Mouse (Mus musculus) heart, postnatal 0 days (tissue): ENCODE measurements around the gene Cdkal1. TPM values are rescaled to one million over a fixed set of nuclear protein-coding genes. Genes with fewer than 3 reads are reported as not detected.

ENCODE experiments used
- ATAC-seq: fragments of 200-750 bp; cut with Nextera tagmentation; 2 replicates; pipeline ENCODE4 v1.8.0; 2017; ENCODE audit warnings: low read depth, moderate number of reproducible peaks, moderate library complexity; ENCODE audit not compliant: insufficient read depth
- DNase-seq: peaks from one replicate; pipeline ENCODE4 v3.0.0-alpha.2; 2016; ENCODE audit warnings: low spot score
- H3K27ac ChIP-seq: fragments of 300-500 bp; sonication (generic); 2 replicates; pipeline ENCODE4 v1.5.1; 2014; ENCODE audit warnings: low read depth, mild to moderate bottlenecking
- H3K27me3 ChIP-seq: fragments of 300-500 bp; sonication (generic); 2 replicates; pipeline ENCODE4 v1.6.1; 2014; ENCODE audit warnings: low read length, mixed read lengths; ENCODE audit not compliant: control insufficient read depth, insufficient read depth
- H3K36me3 ChIP-seq: fragments of 300-500 bp; sonication (generic); replicated peaks from 2 replicates; pipeline ENCODE4 v1.6.1; 2014; ENCODE audit warnings: low read length, mixed read lengths; ENCODE audit not compliant: control insufficient read depth, insufficient read depth
- H3K4me1 ChIP-seq: fragments of 300-500 bp; sonication (generic); 2 replicates; pipeline ENCODE4 v1.6.1; 2014; ENCODE audit warnings: antibody characterized with exemption; ENCODE audit not compliant: control insufficient read depth, insufficient read depth
- H3K4me2 ChIP-seq: fragments of 300-500 bp; sonication (generic); 2 replicates; pipeline ENCODE4 v1.6.1; 2014; ENCODE audit warnings: low read depth, mild to moderate bottlenecking, low read length, moderate library complexity
- H3K4me3 ChIP-seq: fragments of 300-500 bp; sonication (generic); 2 replicates; pipeline ENCODE4 v1.5.1; 2014; ENCODE audit warnings: low read depth, low read length
- H3K9ac ChIP-seq: fragments of 300-500 bp; sonication (generic); replicated peaks from 2 replicates; pipeline ENCODE4 v1.6.1; 2014; ENCODE audit warnings: low read depth, low read length, mixed read lengths
- H3K9me3 ChIP-seq: fragments of 300-500 bp; sonication (generic); replicated peaks from 2 replicates; pipeline ENCODE4 v1.6.1; 2016; ENCODE audit warnings: low read length; ENCODE audit not compliant: control insufficient read depth
- CTCF ChIP-seq: IDR thresholded peaks from 2 replicates; pipeline ENCODE4 v1.5.1; 2016; ENCODE audit warnings: antibody characterized with exemption, control low read depth, low read depth
- EP300 ChIP-seq: IDR thresholded peaks from 2 replicates; pipeline ENCODE4 v1.6.1; 2016; ENCODE audit warnings: antibody characterized with exemption, low read depth
- WGBS: fragments of 180-500 bp; shearing (Covaris S2); extraction: QIAGEN DNeasy Blood & Tissue Kit; methylation state at CpG from one replicate; pipeline ENCODE4 v1.1.7; 2014; 5-methylcytosine and 5-hydroxymethylcytosine counted together
- polyA plus RNA-seq: library from polyadenylated mRNA; unstranded; fragments of >200 nt; fragmentation: Nextera tagmentation; extraction: Ambion mirVana; gene quantifications from 2 replicates; pipeline ENCODE4 v1.2.1, GENCODE M21; 2015
- total RNA-seq: library from RNA; depleted of rRNA; stranded (reverse); fragments of >200 nt; gene quantifications from 2 replicates; pipeline ENCODE4 v1.2.3, GENCODE M21; 2014; ENCODE audit warnings: low replicate concordance

Cdkal1 gene
- total and polyA plus RNA-seq, 2 experiments from 2014 or later, result 9.6 to 17.6 TPM

GRCm38 (mm10) chr13:29804034-29804433 is 51.4 kb downstream of the Cdkal1 start:
- Histone ChIP-seq H3K36me3 (no peaks in the 10 kb centered on the region), H3K4me3 (no peak overlapping the region)
- no peak for TF ChIP-seq EP300
- no peak for TF ChIP-seq CTCF

GRCm38 (mm10) chr13:29802699-29803098 is 52.8 kb downstream of the Cdkal1 start:
- Histone ChIP-seq H3K36me3 (no peaks in the 10 kb centered on the region), H3K9ac (no peak overlapping the region), H3K27ac (no peak overlapping the region), H3K4me1 (no peaks in the 10 kb centered on the region), H3K4me3 (no peak overlapping the region), H3K9me3 (no peaks in the 10 kb centered on the region), H3K27me3 (no peaks in the 10 kb centered on the region), H3K4me2 (no peak overlapping the region)
- DNase-seq (no peak), ATAC-seq (no peak)
- TF ChIP-seq EP300, result no peak
- no peak for TF ChIP-seq CTCF

More at GRCm38 (mm10) chr13:29804034-29804433, 51.4 kb downstream of the Cdkal1 start:
- no peak overlapping the region for H3K27ac ChIP-seq
- H3K27me3 ChIP-seq, result no peaks in the 10 kb centered on the region
- no peaks in the 10 kb centered on the region for H3K4me1 ChIP-seq
- ATAC-seq, result no peak
- 84% methylated on average over 6 of the region's 6 CpGs for WGBS
- no peak overlapping the region for H3K4me2 ChIP-seq
- no peak for DNase-seq
- no peak overlapping the region for H3K9ac ChIP-seq
- H3K9me3 ChIP-seq, result no peaks in the 10 kb centered on the region

- no peak for ATAC-seq
- no peaks in the 10 kb centered on the region for H3K27me3 ChIP-seq
- no peak overlapping the region for H3K4me2 ChIP-seq
- H3K27ac ChIP-seq, result no peak overlapping the region
- no peak overlapping the region for H3K9ac ChIP-seq
- H3K4me3 ChIP-seq, result no peak overlapping the region
- no peaks in the 10 kb centered on the region for H3K4me1 ChIP-seq
- H3K36me3 ChIP-seq, result no peaks in the 10 kb centered on the region
- WGBS, result 88% methylated on average over 6 of the region's 6 CpGs
- no peak for TF ChIP-seq EP300
- TF ChIP-seq CTCF, result no peak
- no peaks in the 10 kb centered on the region for H3K9me3 ChIP-seq
- DNase-seq, result no peak
These were observed 55.4 kb downstream of the Cdkal1 start for GRCm38 (mm10) chr13:29800078-29800477.

- ATAC-seq (no peak), DNase-seq (no peak)
- Histone ChIP-seq H3K4me3 (no peak overlapping the region), H3K4me1 (no peaks in the 10 kb centered on the region), H3K27ac (no peak overlapping the region), H3K27me3 (no peaks in the 10 kb centered on the region), H3K36me3 (no peaks in the 10 kb centered on the region), H3K4me2 (no peak overlapping the region), H3K9ac (no peak overlapping the region), H3K9me3 (no peaks in the 10 kb centered on the region)
- no peak for TF ChIP-seq EP300
- 34% methylated on average over 4 of the region's 4 CpGs for WGBS
These were observed 63.4 kb downstream of the Cdkal1 start for GRCm38 (mm10) chr13:29792112-29792511.

GRCm38 (mm10) chr13:29791439-29791838 is 64.0 kb downstream of the Cdkal1 start:
- Histone ChIP-seq H3K9ac (no peak overlapping the region), H3K4me1 (no peaks in the 10 kb centered on the region), H3K36me3 (no peaks in the 10 kb centered on the region), H3K27me3 (no peaks in the 10 kb centered on the region), H3K27ac (no peak overlapping the region), H3K4me2 (no peak overlapping the region), H3K9me3 (no peaks in the 10 kb centered on the region), H3K4me3 (no peak overlapping the region)
- 71% methylated on average over 6 of the region's 6 CpGs for WGBS
- no peak for ATAC-seq
- TF ChIP-seq CTCF, result no peak
- DNase-seq, result no peak

- Histone ChIP-seq H3K36me3 (no peaks in the 10 kb centered on the region), H3K4me2 (no peak overlapping the region), H3K27me3 (no peaks in the 10 kb centered on the region), H3K9me3 (no peaks in the 10 kb centered on the region), H3K9ac (no peak overlapping the region), H3K4me1 (no peaks in the 10 kb centered on the region), H3K4me3 (no peak overlapping the region), H3K27ac (no peak overlapping the region)
- TF ChIP-seq CTCF, result no peak
- no peak for TF ChIP-seq EP300
- DNase-seq, result no peak
- WGBS, result 68% methylated on average over 3 of the region's 3 CpGs
- no peak for ATAC-seq
These were observed 68.5 kb downstream of the Cdkal1 start for GRCm38 (mm10) chr13:29786984-29787383.
